Mouse (Mus musculus) E14TG2a.4 (cell line): ENCODE data around the gene Adgrb2.

Experiments
- H3K27me3 ChIP-seq: 2 replicates; pipeline ENCODE4 v1.6.1; 2014; ENCODE audit warnings: low read length, control low read depth; ENCODE audit not compliant: insufficient read depth
- H3K36me3 ChIP-seq: 2 replicates; pipeline ENCODE4 v1.6.1; 2014; ENCODE audit warnings: low read length, control low read depth; ENCODE audit not compliant: insufficient read depth
- H3K4me1 ChIP-seq: replicated peaks from 2 replicates; pipeline ENCODE4 v1.6.1; 2014; ENCODE audit warnings: low read depth, low read length, control low read depth
- H3K4me3 ChIP-seq: replicated peaks from 2 replicates; pipeline ENCODE4 v1.5.1; 2014; ENCODE audit warnings: mild to moderate bottlenecking, low read length
- H3K9me3 ChIP-seq: 2 replicates; pipeline ENCODE4 v1.6.1; 2014; ENCODE audit warnings: low read length, control low read depth
- CTCF ChIP-seq: conservative IDR thresholded peaks from 2 replicates; pipeline ENCODE4 v1.5.1; 2014; ENCODE audit warnings: low read length
- NANOG ChIP-seq: IDR thresholded peaks from 2 replicates; pipeline ENCODE4 v1.6.1; 2014; ENCODE audit warnings: borderline replicate concordance, low read length, mixed read lengths
- POU5F1 ChIP-seq: IDR thresholded peaks from 2 replicates; pipeline ENCODE4 v1.6.1; 2014; ENCODE audit warnings: low read length, borderline replicate concordance

Adgrb2 gene

GRCm38 (mm10) chr4:129983764-129984420 is 778 bp upstream of the Adgrb2 start:
- Histone ChIP-seq H3K9me3 (no peaks in the 10 kb centered on the region), H3K4me3 (peak overlapping the region; percentile 78), H3K4me1 (peaks cover 85% of the 10 kb centered on the region), H3K36me3 (no peaks in the 10 kb centered on the region), H3K27me3 (peaks cover 94% of the 10 kb centered on the region)
- no peak for TF ChIP-seq NANOG
- 0 out of 2 replicates have a peak, but pooled peaks have one; percentile 19 for TF ChIP-seq CTCF

DNA sequence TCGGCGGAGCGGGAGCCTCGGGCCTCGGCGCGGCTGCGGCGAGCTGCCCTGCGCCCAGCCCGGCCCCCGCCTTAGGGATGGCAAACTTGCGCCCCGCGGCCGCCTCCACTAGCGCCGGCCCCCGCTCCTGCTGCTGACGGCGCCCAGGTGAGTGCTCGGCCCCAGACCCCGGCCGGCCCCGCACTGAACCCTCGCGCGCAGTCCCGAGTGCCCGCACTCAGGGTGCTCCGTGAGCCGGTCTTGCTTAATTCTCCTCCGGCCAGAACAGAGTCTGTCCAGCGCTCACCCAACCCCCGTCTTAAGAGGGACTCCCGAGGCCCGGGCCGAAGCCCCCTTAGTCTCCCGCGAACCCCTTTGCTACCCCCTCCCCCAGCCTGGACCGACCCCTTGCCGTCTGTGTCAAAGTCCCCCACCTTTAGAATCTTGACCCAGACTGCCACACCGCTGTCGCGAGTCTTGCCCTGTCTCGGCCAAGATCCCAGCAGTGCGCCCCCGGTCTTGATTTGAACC is 546 bp downstream of the Adgrb2 start:
- Histone ChIP-seq H3K4me1 (peaks cover 73% of the 10 kb centered on the region), H3K4me3 (peak overlapping the region; percentile 78), H3K27me3 (peaks cover 94% of the 10 kb centered on the region), H3K36me3 (no peaks in the 10 kb centered on the region), H3K9me3 (no peaks in the 10 kb centered on the region)
- TF ChIP-seq NANOG (no peak), POU5F1 (no peak), CTCF (no peak)

DNA sequence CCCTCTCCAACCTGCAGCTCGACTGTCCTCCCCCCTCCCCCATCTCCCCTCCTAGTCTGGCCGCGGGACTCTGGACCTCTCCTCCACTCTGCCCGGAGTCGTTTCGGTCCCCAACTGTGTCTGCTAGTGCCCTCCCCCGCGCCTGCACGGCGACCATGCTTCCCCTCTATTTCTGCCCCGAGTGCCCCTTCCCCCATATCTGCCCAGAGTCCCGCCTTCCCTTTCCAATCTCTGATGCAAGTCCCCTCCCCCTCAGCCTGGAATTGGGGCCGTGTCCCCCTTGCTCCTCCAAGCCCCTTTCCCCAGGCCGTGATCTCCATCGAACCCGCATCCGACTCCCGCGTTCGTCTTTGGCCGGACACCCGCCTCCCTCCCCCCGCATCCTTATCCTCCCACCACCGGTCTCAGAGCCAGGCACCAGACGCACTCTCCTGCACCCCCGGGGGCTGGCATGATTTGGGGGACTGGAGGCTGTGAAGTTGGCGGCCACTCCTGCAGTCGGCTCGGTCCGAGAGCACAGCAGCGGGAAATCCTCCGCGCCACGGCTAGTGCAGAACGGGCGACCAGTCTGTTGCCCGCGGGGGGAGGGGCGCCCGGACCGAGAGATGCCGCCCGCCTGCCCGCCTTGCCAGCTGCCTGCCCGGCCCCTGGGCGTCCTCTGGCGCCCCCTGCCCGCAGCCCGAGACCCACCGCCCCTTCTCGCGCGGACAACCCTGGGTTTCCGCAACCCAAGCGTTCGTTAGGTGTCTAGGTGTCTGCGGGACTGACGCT is 1.2 kb downstream of the Adgrb2 start:
- Histone ChIP-seq H3K4me3 (peak overlapping the region; percentile 78), H3K9me3 (no peaks in the 10 kb centered on the region), H3K27me3 (peaks cover 93% of the 10 kb centered on the region), H3K4me1 (peaks cover 67% of the 10 kb centered on the region), H3K36me3 (no peaks in the 10 kb centered on the region)
- TF ChIP-seq NANOG (no peak), POU5F1 (no peak), CTCF (no peak)

DNA sequence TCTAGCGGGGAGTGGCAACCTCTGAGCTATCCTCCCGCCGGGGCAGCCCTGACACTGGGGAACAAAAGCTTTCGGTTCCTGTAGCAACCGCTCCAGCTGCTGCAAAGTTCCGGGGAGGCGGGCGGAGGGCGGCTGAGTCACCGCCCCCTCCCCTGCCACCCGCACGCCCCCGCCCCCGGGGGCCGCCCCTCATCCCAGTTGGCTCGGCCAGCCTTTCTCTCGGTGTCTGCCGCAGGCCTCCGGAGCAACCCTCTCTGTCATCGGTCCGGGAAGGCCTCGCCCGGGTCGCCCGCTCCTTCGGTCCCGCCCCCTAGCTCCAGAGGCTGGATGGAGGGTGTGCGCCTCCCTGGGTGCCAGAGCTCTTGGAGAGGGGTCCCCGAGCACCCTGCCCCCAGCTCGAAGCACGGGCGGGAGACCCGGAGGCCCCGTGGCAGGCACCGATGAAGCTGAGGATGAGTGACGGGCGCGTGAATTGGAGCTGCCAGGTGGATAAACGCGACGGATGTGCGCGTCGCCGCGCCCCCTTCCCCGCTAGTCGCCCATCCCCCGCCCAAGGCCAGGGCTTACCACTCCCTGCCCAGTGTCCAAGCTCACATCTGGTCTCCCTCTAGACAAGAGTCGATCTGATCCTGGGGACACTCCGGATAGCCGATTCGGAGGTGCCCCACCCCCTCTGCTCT is 3.3 kb downstream of the Adgrb2 start:
- TF ChIP-seq NANOG: no peak
- no peak for TF ChIP-seq POU5F1
- TF ChIP-seq CTCF: no peak
- H3K4me1 ChIP-seq: peaks cover 57% of the 10 kb centered on the region

DNA sequence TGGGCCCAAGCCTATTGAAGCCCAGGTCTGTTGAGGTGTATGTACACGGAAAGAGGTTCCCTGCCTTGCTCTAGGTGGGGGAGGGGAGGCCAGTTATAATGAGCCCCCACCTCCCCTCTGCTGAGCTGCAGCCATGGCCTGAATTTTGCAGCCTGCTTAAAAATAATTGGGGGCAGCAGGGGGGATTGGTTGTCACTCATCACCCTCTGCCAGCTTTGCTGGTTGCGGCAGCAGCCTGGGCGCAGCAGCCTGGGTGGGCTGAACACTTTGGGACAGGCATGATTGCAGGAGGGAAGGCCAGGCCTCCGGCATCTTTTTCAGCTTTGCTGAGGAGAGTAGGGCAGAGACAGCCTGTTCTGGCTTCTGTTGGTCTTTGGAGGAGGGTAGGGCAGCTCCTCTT is 5.3 kb downstream of the Adgrb2 start:
- Histone ChIP-seq H3K9me3 (no peaks in the 10 kb centered on the region), H3K36me3 (no peaks in the 10 kb centered on the region), H3K4me3 (no peak overlapping the region), H3K4me1 (peaks cover 45% of the 10 kb centered on the region), H3K27me3 (peaks cover 97% of the 10 kb centered on the region)
- TF ChIP-seq POU5F1 (no peak), NANOG (no peak)

More for the DNA sequence above, 3.3 kb downstream of the Adgrb2 start:
- Histone ChIP-seq H3K27me3 (peaks cover 93% of the 10 kb centered on the region), H3K36me3 (no peaks in the 10 kb centered on the region), H3K9me3 (no peaks in the 10 kb centered on the region), H3K4me3 (peak overlapping the region; percentile 76)

- Histone ChIP-seq H3K4me1 (peaks cover 22% of the 10 kb centered on the region), H3K36me3 (no peaks in the 10 kb centered on the region), H3K27me3 (peaks cover 96% of the 10 kb centered on the region), H3K4me3 (peak overlapping the region; percentile 55), H3K9me3 (no peaks in the 10 kb centered on the region)
- TF ChIP-seq POU5F1 (no peak), CTCF (no peak), NANOG (no peak)
Measured at GRCm38 (mm10) chr4:129992720-129993119, 8.1 kb downstream of the Adgrb2 start.

- H3K4me1 ChIP-seq: peaks cover 19% of the 10 kb centered on the region
- H3K9me3 ChIP-seq: no peaks in the 10 kb centered on the region
- no peaks in the 10 kb centered on the region for H3K36me3 ChIP-seq
- TF ChIP-seq NANOG (no peak), POU5F1 (no peak), CTCF (no peak)
- H3K27me3 ChIP-seq: peaks cover 96% of the 10 kb centered on the region
- no peak overlapping the region for H3K4me3 ChIP-seq
Measured at GRCm38 (mm10) chr4:129993213-129993612, 8.5 kb downstream of the Adgrb2 start.
